Mouse (Mus musculus) mesoderm, embryonic 11.5 days (tissue): ENCODE data around the gene Chtop.

Source experiments
- DNase-seq: peaks from one replicate; pipeline ENCODE4 v3.0.0-alpha.2; 2012; ENCODE audit warnings: low read depth, low spot score

Gene Chtop

DNA sequence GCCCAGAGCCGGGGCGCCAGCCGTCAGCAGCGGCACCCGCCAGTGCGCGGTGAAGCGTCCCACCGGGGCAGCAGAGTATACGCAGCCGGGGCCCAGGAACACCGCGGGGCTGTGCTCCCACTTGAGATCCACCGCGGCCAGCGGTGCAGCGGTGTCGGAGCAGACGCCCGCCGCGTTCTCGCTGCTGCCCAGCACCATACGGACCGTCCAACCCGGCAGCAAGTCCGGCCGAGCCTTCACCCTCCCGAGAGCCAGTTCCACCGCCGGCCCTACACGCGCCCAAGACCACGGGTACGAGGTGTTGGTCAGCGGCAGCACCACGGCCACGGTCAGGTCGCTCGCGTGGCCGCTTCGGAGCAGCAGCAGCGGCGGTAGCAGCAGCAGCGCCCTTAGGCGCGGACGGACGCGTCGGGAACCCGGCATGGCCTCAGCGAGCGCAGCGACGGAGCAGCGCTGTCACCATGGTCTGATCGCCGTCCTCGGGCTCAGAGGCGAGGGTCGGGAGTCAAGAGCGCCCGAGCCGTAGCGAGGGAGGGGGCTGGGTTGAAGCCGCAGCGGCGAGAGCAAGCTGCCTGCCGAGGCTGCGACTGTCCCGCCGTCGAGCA lies 44.1 kb downstream of the Chtop start:
- DNase-seq = peak; percentile 23

DNA sequence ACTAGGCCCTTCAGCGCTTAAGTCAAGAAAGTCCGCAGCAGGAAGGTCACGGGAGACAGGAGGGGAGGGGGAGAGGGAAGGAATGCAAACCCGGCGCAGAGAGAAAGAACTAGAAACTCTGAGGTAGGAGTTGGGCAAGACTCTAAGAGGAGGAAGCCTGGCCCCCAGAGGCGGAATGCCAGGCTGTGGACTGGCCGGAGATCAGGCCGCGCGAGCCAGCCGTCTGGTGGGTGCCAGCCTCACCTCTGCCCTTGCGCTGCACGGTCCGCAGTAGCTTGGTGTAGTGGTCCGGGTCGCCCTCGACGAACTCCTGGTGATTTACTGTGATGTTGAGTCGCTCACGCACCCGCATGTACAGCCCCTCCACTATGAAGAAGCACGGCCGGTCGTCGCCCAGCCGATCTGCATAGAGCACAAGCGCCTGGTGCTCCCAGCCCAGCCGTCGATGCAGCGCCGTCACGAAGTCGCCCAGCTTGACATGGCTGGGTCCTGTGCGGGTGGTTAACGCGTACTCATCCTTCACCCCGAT lies 44.7 kb downstream of the Chtop start:
- peak; percentile 17 for DNase-seq

DNA sequence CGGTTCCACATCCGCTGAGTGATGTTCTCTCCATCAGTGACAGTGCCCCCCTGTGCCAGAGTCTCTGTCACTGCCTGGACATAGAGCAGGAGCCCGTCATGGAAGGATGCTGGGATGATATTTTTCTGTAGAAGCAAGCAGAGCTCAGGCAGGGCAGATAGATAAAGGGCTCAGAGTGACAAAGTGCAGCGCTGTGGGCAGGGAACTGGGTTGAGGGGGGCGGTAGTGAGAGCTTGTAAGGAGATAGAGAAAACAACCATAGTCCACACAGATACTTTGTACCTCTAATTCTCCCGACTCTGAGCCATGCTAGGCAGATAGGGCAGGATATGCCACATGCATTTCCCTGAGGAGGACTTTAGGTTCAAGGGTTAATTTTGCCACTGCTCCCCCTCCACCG lies 46.7 kb downstream of the Chtop start:
- no peak for DNase-seq

DNA sequence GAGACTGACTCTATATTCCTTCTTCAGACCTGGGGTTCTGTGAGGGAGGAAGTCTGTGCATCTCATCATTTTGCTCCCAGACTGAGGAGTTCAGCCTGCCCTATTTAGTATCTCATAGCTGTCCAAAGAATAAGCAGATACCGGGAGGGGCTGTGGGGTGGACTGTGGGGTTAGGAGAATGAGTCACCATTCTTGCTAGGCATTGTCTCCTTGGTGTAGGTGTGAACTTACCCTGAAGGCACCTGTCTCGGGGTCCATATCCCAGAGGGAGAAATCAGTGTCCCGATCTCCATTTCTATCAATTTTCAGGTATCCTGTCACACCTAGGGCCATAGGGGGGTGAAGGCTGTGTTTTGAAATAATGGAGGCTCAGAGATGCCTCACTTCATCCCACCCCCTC lies 47.4 kb downstream of the Chtop start:
- DNase-seq = no peak

DNA sequence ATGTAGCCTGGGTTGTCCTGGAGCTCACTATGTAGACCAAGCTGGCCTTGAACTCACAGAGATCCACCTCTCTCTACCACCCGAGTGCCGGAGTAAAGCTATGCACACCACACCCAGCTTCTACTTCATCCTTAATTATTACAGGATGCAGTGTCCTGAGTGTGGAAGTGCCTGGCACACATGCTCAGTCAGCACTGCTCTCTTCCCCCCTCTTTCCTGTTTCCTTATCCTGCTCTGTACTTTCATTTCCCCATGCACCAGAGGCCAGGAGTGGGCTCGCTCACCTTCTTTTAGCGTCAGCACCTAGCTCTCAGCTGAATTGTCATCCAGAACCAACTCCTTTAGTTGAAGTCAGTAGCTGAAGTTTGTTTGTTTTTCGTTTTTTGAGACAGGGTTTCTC lies 49.0 kb downstream of the Chtop start:
- DNase-seq = no peak

DNA sequence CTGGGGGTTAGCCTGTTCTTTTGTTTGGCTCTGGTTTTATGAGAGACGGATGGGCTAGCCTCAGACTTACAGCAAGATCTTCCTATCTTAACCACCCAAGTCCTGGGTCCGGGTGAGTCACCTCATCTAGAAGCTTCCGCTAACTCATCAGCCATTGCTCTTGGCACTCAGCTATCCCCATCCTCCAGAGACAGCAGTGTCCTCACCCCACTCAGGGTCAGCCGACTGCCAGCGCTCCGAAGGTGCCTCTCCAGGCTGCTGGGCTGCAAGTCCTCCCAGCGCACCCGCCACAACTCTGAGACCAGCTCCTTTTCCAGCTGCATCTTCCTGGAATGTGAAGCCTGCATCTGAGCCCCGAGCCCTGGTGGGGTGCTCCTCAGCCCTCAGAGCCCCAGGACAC lies 49.6 kb downstream of the Chtop start:
- DNase-seq = no peak

DNA sequence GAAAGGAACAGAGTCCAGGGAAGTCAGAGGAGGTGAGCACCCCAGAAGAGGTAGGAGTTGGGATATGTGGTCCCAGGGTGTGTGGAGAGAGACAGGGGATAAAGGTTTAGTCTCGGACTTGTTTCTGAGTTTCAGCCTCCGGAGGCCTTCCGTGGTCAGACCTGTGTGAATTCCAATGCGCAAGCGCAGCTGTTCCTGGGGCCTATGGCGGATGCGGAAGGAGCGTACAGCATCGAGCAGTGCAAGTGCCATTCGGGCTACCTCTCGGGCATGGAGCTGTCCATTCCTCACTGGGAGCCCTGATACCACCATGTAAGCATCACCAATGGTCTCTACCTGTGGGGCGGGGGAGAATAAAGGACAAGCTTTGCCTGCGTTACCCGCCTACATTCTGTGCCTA lies 54.4 kb downstream of the Chtop start:
- no peak for DNase-seq

DNA sequence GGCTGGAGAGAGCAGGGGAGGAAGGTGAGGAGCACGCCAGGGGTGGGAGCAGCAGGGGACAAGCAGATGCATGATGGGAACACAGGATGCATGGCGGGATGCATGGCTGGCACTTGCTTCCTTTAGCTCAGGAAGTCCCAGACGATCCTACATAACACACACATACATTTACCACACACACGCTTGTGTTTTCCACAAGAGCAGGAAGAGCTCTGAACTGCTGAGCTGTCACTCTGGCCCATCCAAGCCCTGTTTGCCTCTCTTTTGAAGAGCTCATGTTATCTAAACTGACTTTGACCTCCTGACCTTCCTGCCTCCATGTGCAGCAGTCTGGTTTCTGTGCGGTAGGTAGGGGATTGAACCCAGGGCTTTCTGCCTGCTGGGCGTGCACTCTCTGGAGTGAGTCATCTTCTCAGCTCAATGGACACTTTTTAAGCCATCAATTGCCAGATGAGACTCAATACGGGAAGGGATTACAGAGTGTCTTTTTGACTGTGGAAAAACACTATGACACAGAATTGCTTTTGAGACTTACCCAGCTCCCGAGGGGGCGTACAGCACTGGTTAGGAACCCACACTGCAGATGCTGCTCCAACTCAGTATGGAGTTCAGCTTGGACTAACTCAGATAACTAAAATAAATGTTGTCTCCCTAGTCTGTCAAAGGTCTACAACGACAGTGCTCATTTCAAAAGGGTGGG lies 57.8 kb downstream of the Chtop start:
- DNase-seq = no peak

DNA sequence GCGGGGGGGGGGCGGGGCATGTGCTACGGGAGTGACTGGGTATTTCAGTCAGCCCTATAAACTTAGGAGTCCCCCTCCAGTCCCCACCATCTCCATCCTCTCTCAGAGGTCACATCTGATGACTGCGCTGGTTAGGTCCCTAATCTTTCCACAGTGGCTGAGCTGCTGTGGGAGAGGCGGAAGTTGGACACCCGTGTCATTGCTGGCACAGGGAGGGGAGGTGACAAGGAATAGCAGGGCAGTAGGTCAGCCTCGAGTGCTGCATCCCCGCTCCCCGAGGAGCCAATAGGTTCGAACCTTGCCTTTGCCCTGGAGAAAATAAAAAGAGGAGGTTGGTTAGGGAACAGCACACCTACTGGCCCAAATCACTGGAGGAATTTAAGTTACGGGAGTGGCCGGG lies 58.4 kb downstream of the Chtop start:
- no peak for DNase-seq
